In the genomic region with DNA sequence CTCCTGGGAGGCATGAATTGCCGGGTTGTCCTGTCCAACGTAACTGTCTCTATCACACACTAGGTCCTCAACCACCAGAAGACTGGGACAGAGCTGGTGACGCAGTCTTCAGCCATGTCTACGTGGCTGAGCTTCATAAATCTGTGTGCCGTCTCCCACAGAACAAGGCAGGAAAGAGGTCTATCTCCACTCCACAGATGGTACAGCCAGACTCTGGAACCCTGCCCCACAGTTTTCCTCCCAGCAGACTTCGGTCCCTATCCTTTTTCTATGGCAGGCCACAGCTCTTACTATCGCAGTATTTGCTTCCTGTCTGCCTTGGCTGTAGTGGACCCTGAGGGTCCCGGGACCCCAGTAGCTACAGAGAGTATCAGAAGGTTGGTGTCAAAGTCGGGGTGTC, we compare ENCODE assay signal across 27 mouse cellular contexts. TPM values are rescaled to one million over a fixed set of nuclear protein-coding genes. Genes with fewer than 3 reads are reported as not detected.
"Had no signal": no experiment of that assay in that cellular context is flagged by ENCODE, and none has a peak within 500 bp of the region (broad histone marks: within the 10 kb centered on the region; RNA-seq: fewer than 3 reads in every experiment).

No protein-coding gene starts in this region.

- H3K27ac ChIP-seq: gastrocnemius, adult 2 months; heart, embryonic 10.5 days; hindbrain, embryonic 10.5 days; hindbrain, embryonic 12.5 days; hindbrain, embryonic 14.5 days; intestine, embryonic 15.5 days; limb, embryonic 10.5 days; limb, embryonic 12.5 days; liver, embryonic 13.5 days; liver, embryonic 15.5 days had no signal

- H3K4me3 ChIP-seq: gastrocnemius, adult 2 months; heart, embryonic 10.5 days; heart, embryonic 12.5 days; hindbrain, embryonic 10.5 days; hindbrain, embryonic 12.5 days; intestine, embryonic 15.5 days; limb, embryonic 10.5 days; limb, embryonic 12.5 days; liver, embryonic 13.5 days; liver, embryonic 15.5 days had no signal

- DNase-seq: gastrocnemius, adult 2 months; gastrocnemius, postnatal 10 days; gastrocnemius, postnatal 25 days; heart, adult 18-20 months; heart, postnatal 10 days; heart, postnatal 4 days; kidney, adult 18-20 months; kidney, adult 8-10 months; kidney, postnatal 10 days; kidney, postnatal 25 days; kidney, postnatal 4 days; liver; liver, embryonic 13.5 days had no signal

- ATAC-seq: hindbrain, embryonic 16.5 days; inflammation-experienced regulatory T-cells, adult 6 months; intestine, embryonic 15.5 days; intestine, postnatal 0 days had no signal

- H3K4me1 ChIP-seq: heart, embryonic 10.5 days; heart, embryonic 12.5 days; hindbrain, embryonic 12.5 days; intestine, embryonic 15.5 days; limb, embryonic 10.5 days; limb, embryonic 12.5 days; liver, embryonic 13.5 days; liver, embryonic 15.5 days had no signal

RNA-seq across cellular contexts. Expression of a gene that starts 23.1 kb away (rescaled TPM):
- total RNA-seq: granulocyte monocyte progenitor cell, adult 5-6 weeks had no signal
- polyA plus RNA-seq: heart, embryonic 14.5 days; inflammation-experienced regulatory T-cells, adult 6 months had no signal
